Mouse (Mus musculus): ENCODE measurements around the gene Gabrb3. TPM values are rescaled to one million over a fixed set of nuclear protein-coding genes. Genes with fewer than 3 reads are reported as not detected.
"Not testable (repeated sequence)": the region's sequence is repeated elsewhere in the genome, so short reads cannot be mapped to it uniquely, and the experiment has no call there.

The Gabrb3 gene
- polyA plus RNA-seq, 1 experiment from 2014 or later = 17.0 TPM

DNA sequence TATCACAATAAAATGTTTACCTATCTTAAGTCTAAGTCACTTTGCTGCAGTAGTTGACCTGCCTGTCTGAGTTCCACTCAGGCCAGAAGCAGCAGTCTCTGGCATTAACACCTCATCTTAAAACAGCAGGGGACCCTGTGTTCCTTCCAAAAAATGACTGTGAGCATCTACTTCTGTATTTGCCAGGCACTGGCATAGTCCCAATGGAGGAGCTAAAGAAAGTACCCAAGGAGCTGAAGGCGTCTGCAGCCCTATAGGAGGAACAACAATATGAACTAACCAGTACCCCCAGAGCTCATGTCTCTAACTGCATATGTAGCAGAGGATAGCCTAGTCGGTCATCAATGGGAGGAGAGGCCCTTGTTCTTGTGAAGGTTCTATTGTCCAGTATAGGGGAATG is 366.6 kb downstream of the Gabrb3 start:
- H3K27me3 ChIP-seq; H3K9me3 ChIP-seq (replicated peaks); H3K4me2 ChIP-seq (replicated peaks); H3K36me3 ChIP-seq; H3K4me1 ChIP-seq; H3K9ac ChIP-seq; H3K4me3 ChIP-seq; H3K27ac ChIP-seq; ATAC-seq (ENCODE audit: low FRiP score): not testable (repeated sequence)
- WGBS = 85% methylated on average over 2 of the region's 2 CpGs

DNA sequence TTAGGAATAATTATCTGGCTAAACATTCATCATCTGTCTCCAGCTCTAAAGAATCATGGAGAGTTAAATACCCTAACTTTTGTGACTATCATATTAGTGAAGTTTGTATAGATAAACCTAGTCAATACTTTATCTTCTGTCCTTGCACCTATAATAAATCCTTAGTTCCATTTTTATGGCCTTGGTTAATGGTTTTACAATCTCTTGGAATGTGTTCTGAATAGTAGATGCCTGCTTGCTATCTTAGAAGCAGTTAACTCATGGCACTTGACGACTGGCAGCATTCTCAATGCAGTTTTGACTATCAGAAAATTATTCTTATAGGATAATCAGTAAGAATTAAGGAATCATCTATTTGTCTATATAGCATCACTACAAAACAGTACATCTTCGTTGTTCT is 368.0 kb downstream of the Gabrb3 start:
- no peaks in the 10 kb centered on the region for H3K4me1 ChIP-seq
- H3K9me3 ChIP-seq (replicated peaks) = no peaks in the 10 kb centered on the region
- H3K27me3 ChIP-seq = no peaks in the 10 kb centered on the region
- no peak overlapping the region for H3K4me3 ChIP-seq
- no peak overlapping the region for H3K27ac ChIP-seq
- 79% methylated on average over 2 of the region's 2 CpGs for WGBS
- H3K36me3 ChIP-seq = no peaks in the 10 kb centered on the region
- ATAC-seq (ENCODE audit: low FRiP score) = no peak
- H3K4me2 ChIP-seq (replicated peaks) = no peak overlapping the region
- H3K9ac ChIP-seq = no peak overlapping the region

DNA sequence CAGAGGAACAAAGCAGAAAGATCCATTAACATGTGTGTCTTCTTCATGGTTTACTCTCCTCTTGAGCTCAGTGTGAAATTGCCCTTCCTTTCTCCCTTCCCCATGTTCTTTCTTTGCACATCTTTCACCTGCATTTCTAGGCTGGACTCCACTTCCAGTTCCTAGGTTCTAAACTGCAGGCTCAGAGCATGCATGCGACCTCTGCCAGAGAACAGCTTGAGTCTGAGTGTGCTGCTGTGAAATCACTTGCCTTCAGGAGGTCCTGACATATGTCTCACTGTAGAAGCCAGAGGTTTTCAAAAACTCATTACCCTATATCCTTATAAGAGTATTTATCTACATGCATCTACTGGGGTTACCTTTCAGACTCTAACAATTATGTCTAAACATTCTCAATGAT is 383.8 kb downstream of the Gabrb3 start:
- Histone ChIP-seq H3K4me2 (replicated peaks) (no peak overlapping the region), H3K4me1 (no peaks in the 10 kb centered on the region), H3K27ac (no peak overlapping the region), H3K4me3 (no peak overlapping the region), H3K27me3 (no peaks in the 10 kb centered on the region), H3K36me3 (no peaks in the 10 kb centered on the region), H3K9me3 (replicated peaks) (no peaks in the 10 kb centered on the region), H3K9ac (no peak overlapping the region)
- no peak for ATAC-seq (ENCODE audit: low FRiP score)
- WGBS = 70% methylated on average over 1 of the region's 1 CpGs

DNA sequence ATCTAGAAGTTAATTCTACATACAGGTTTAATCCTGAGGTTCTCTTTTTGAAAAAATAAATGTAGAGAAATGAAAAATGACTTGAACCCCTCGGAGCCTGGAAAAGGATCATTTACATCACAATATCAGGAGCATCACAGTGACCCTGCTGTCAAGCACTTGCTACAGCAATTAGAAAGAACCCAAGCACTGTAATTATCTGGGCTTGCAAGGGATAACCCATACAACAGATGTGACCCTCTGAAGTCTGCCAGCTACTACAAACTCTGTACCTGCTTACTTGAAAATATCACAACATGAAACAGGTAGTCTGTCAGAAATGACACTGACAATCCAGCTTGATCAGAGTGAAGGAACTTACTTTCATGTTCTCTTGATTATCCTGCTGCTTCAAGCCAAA is 394.2 kb downstream of the Gabrb3 start:
- no peaks in the 10 kb centered on the region for H3K4me1 ChIP-seq
- peaks cover 6% of the 10 kb centered on the region for H3K36me3 ChIP-seq
- 28% methylated on average over 1 of the region's 1 CpGs for WGBS
- no peak overlapping the region for H3K27ac ChIP-seq
- H3K4me2 ChIP-seq (replicated peaks) = no peak overlapping the region
- no peaks in the 10 kb centered on the region for H3K27me3 ChIP-seq
- ATAC-seq (ENCODE audit: low FRiP score) = peak; percentile 67; the same call in 1 of the 2 replicates
- no peak overlapping the region for H3K4me3 ChIP-seq
- no peaks in the 10 kb centered on the region for H3K9me3 ChIP-seq (replicated peaks)
- H3K9ac ChIP-seq = no peak overlapping the region

DNA sequence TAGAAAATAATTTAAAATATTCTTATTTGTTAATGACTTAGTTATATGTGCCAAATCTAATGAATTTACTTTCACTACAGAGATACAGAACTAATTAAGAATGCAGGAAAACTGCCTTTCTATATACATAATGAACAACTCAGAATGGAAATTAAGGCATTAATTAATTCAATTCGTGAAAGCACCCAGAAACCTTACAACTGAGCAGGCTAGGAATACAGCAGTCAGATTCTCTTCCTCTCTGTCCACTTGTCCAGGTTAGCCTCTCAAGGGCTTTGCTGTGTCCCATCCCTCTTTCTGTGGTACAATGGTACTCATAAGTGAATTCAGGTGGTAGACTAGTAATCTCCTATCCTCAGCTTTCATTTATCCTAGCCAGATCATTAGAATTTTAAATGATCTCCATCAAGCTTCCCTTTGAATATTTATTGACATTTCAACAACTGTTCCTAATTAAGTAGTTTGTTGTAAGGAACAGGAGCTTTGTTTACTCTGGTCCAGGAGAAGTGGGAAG is 422.9 kb downstream of the Gabrb3 start:
- no peak overlapping the region for H3K4me3 ChIP-seq
- 66% methylated on average over 1 of the region's 1 CpGs for WGBS
- no peak for ATAC-seq (ENCODE audit: low FRiP score)
- H3K27me3 ChIP-seq = no peaks in the 10 kb centered on the region
- no peaks in the 10 kb centered on the region for H3K4me1 ChIP-seq
- H3K27ac ChIP-seq = no peak overlapping the region
- H3K4me2 ChIP-seq (replicated peaks) = no peak overlapping the region
- 0 out of 2 replicates have a peak, but pooled peaks cover 4% of the 10 kb centered on the region for H3K9me3 ChIP-seq (replicated peaks)
- H3K36me3 ChIP-seq = no peaks in the 10 kb centered on the region
- H3K9ac ChIP-seq = no peak overlapping the region

DNA sequence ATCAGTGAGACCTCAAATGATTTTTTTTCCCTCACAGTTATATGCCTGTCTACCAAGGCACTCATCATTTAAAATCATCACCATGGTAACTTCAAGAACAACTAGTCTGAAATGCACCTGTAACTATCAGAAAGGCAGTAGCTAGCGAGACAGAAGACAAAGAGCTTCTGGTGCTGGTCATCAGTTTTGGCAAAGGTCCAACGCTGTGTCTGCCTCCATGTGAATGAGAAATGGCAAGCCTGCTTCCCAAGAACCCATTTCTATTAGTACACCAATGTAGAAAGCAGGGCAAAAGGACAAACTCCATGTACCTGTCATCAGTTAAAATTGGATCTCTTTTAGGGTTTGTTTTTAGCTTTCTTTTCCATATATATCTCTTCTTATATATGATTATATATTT is 448.5 kb downstream of the Gabrb3 start:
- Histone ChIP-seq H3K36me3 (no peaks in the 10 kb centered on the region), H3K9ac (no peak overlapping the region), H3K27me3 (no peaks in the 10 kb centered on the region), H3K4me2 (replicated peaks) (no peak overlapping the region), H3K9me3 (replicated peaks) (0 out of 2 replicates have a peak, but pooled peaks cover 4% of the 10 kb centered on the region), H3K4me3 (no peak overlapping the region), H3K4me1 (no peaks in the 10 kb centered on the region), H3K27ac (no peak overlapping the region)
- WGBS = 70% methylated on average over 2 of the region's 2 CpGs
- ATAC-seq (ENCODE audit: low FRiP score) = no peak

Small RNA genes lying within 50 kb of the gene (microRNA-seq; reads per million reads assigned to microRNA genes)
- gene Mir6389 = not detected

Other genes with a start within 250 kb of the Gabrb3 start
- gene Gabrg3, start 32.5 kb upstream of the Gabrb3 start, polyA plus RNA-seq (2016; fragmentation: Nextera tagmentation; extraction: Ambion mirVana) = 0.45 and 0.56 TPM in 2 replicates
- 1.1 and 1.8 TPM in 2 replicates for gene Gabra5, start 90.4 kb downstream of the Gabrb3 start, polyA plus RNA-seq (2016; fragmentation: Nextera tagmentation; extraction: Ambion mirVana)

Data from hindbrain, embryonic 12.5 days (tissue).